Mouse (Mus musculus) neutrophil, adult 83 days (primary cell): ENCODE results near the gene 1700025F22Rik. TPM values are rescaled to one million over a fixed set of nuclear protein-coding genes. Genes with fewer than 3 reads are reported as not detected.

Source experiments
- total RNA-seq, 2 experiments: library from RNA; stranded (reverse); gene quantifications; one replicate each; pipeline ENCODE4 v1.2.4; 2023

The 1700025F22Rik gene
- total RNA-seq = not detected

DNA sequence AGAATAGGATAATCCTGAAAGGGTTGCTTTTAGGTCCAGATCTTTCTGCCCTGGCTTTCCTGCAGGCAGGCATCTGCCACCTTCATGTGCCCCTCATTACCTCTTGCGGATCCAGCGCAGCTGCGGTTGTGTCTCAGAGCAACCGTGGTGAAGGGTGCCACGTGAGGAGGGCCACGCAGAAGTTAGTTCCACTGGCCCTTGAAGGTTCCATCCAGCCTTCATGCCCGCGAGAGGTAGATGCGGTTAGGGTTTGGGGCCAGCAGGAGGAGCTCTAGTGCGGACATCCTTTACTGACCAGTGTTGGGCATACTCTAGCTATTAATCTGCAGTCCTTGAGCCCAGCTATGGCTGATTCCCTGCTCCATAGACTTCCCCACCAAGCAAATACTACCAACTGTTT lies at the start of gene 1700025F22Rik:
TSS of gene 1700025F22Rik (minus strand) at position 149 of the 400 bp plus-strand sequence.

DNA sequence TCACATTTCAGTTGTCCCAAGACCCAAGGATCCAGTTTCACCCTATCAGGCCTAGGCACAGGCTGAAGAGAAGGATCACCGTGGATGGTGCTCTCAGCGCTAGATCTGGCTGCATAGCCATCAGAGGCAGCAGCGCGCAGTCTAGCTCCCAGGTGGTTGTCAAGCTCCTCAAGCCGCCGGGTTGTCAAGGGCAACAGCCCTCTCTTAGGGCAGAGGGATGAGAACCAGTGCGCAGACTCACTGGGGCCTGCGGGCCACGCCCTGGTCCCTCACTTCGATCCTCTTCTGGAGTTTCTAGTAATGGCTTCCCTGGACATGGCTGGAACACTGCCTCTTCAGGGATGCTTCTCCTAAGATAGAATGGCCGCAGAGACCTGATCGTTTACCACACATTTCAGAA lies 31.4 kb upstream of the 1700025F22Rik start, which contains the start of gene Ms4a13:
TSS of gene Ms4a13 (minus strand) at position 192 of the 400 bp plus-strand sequence.

DNA sequence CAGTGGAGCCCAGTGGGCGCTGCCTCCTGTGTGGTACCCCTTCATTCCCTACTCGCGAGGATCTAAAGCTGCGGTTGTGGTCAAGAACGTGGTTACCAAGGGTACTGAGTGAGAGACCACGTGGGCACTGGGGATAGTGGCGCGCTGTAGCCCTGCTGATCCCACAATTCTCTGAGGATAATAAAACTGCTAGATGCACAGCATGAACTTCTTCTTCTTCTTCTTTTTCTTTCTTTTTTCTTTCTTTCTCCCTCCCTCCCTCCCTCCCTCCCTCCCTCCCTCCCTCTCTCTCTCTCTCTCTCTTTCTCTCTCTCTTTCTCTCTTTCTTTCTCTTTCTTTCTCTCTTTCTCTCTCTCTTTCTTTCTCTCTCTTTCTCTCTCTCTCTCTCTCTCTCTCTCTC lies 34.3 kb downstream of the 1700025F22Rik start, which contains the start of gene 1700017D01Rik:
TSS of gene 1700017D01Rik (minus strand) at position 101 of the 400 bp plus-strand sequence.

Other genes with a start within 250 kb of the 1700025F22Rik start
- not detected for gene Zp1, start 244.7 kb downstream of the 1700025F22Rik start, total RNA-seq
- gene Ptgdr2, start 228.2 kb downstream of the 1700025F22Rik start, total RNA-seq = not detected
- gene Ccdc86, start 216.1 kb downstream of the 1700025F22Rik start, total RNA-seq = 10 to 100 TPM; 10.7 to 11.5 TPM
- not detected for gene Ms4a10, start 190.7 kb downstream of the 1700025F22Rik start, total RNA-seq
- not detected for gene Ms4a15, start 172.1 kb downstream of the 1700025F22Rik start, total RNA-seq
- gene Ms4a18, start 147.3 kb downstream of the 1700025F22Rik start, total RNA-seq = not detected
- 10 to 100 TPM; 41.2 to 41.4 TPM for gene Ms4a8a, start 84.2 kb downstream of the 1700025F22Rik start, total RNA-seq
- gene 1700017D01Rik, start 34.4 kb downstream of the 1700025F22Rik start, total RNA-seq = not detected
- gene Ms4a13, start 31.4 kb upstream of the 1700025F22Rik start, total RNA-seq = not detected
- gene Ms4a12, start 67.1 kb upstream of the 1700025F22Rik start, total RNA-seq = not detected
- gene Ms4a1, start 100.9 kb upstream of the 1700025F22Rik start, total RNA-seq = 1 to 10 TPM; 1.1 to 3.0 TPM
- gene Ms4a5, start 118.6 kb upstream of the 1700025F22Rik start, total RNA-seq = not detected
- gene Ms4a14, start 149.1 kb upstream of the 1700025F22Rik start, total RNA-seq = not detected
- gene Ms4a7, start 170.8 kb upstream of the 1700025F22Rik start, total RNA-seq = not detected
- gene Ms4a4a, start 210.2 kb upstream of the 1700025F22Rik start, total RNA-seq = 10 to 100 TPM; 12.6 to 26.8 TPM
- 10 to 100 TPM; 44.8 to 48.7 TPM for gene Ms4a4c, start 239.4 kb upstream of the 1700025F22Rik start, total RNA-seq